Mouse (Mus musculus) CD4-positive, CD25-positive, alpha-beta regulatory T cell, adult 2 months (primary cell): ENCODE measurements around the gene Vmn2r5.
"Not testable (repeated sequence)": the region's sequence is repeated elsewhere in the genome, so short reads cannot be mapped to it uniquely, and the experiment has no call there.

Experiments
- DNase-seq: peaks from one replicate; pipeline ENCODE4 v3.0.0-alpha.2; 2012; ENCODE audit warnings: low read depth, low spot score

The Vmn2r5 gene

GRCm38 (mm10) chr3:64509742-64510141 lies at the start of gene Vmn2r5:
Gene Vmn2r5, minus strand, starts transcription at chr3:64509842.
- not testable (repeated sequence) for DNase-seq

GRCm38 (mm10) chr3:64523585-64523984 lies 13.9 kb upstream of the Vmn2r5 start:
- not testable (repeated sequence) for DNase-seq
